Mouse (Mus musculus) embryo, embryonic 11 days (tissue): ENCODE results near the gene Rec114.
A peak's percentile ranks its signal among the peaks of the same experiment; 100 is the strongest.

Experiments
- DNase-seq: peaks from one replicate; pipeline ENCODE4 v3.0.0-alpha.2; 2015

The Rec114 gene

GRCm38 (mm10) chr9:58659331-58659730, 84.4 kb downstream of the Rec114 start:
- DNase-seq, result no peak

GRCm38 (mm10) chr9:58658596-58659309, 85.0 kb downstream of the Rec114 start:
- DNase-seq, result no peak

GRCm38 (mm10) chr9:58657735-58658512, 85.8 kb downstream of the Rec114 start:
- no peak for DNase-seq

- DNase-seq, result no peak
These were observed 86.9 kb downstream of the Rec114 start for GRCm38 (mm10) chr9:58656824-58657223.

DNA sequence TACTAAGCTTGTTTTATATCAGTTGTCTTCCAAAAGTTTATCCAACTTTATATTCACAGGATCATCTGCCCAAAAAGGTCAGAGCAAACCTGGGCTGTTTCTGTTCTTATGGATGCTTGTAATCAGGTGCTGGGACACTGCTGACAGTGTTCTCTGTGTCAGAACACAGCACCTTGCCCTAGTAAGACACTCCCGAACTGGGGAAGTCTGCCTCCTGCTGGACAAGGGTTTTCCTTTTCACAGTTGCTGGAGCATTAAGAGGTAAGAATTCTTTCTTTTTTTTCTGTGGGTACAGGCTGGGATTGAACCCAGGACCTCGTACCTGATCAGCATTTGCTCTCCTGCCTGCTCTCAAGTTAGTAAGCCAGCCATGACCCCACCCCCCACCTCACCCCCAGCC, 87.4 kb downstream of the Rec114 start:
- DNase-seq, result peak; percentile 35

DNA sequence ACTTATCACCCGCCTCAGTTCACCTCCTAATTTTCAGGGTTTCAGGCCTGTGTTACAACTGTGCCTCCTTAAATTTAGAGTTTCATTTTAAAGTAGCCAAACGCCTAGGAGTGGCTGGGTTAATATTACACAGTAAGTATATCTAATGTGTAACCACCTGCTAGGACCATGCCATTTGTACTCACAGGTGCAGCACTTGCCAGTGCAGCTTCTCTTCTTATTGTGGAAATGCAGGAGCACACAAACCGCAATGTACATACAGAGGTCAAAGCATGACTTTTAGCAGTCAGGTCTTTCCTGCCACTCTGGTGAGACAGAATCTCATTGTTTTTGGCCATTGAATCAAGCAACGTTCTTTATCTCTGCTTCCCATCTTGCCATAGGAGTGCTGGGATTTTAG, 89.3 kb downstream of the Rec114 start:
- no peak for DNase-seq

GRCm38 (mm10) chr9:58651993-58652392, 91.8 kb downstream of the Rec114 start:
- DNase-seq, result peak; percentile 78

DNA sequence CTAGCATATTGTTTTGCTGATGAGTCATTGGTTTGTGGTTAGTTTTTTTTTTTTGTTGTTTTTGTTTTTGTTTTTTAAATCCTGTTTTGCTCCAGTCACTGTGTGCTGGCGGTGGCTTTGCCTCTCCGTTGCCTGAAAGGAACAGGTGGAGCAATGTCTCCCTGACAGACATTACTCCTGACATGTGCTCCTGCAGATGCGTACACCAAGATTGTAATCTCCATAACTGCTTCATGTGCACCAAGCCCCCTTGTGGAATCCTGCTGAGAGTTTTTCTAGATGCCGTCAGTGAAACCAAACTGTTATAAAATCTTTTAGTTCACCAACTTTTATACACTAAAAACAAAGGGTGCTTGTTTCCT, 94.5 kb downstream of the Rec114 start:
- no peak for DNase-seq

DNA sequence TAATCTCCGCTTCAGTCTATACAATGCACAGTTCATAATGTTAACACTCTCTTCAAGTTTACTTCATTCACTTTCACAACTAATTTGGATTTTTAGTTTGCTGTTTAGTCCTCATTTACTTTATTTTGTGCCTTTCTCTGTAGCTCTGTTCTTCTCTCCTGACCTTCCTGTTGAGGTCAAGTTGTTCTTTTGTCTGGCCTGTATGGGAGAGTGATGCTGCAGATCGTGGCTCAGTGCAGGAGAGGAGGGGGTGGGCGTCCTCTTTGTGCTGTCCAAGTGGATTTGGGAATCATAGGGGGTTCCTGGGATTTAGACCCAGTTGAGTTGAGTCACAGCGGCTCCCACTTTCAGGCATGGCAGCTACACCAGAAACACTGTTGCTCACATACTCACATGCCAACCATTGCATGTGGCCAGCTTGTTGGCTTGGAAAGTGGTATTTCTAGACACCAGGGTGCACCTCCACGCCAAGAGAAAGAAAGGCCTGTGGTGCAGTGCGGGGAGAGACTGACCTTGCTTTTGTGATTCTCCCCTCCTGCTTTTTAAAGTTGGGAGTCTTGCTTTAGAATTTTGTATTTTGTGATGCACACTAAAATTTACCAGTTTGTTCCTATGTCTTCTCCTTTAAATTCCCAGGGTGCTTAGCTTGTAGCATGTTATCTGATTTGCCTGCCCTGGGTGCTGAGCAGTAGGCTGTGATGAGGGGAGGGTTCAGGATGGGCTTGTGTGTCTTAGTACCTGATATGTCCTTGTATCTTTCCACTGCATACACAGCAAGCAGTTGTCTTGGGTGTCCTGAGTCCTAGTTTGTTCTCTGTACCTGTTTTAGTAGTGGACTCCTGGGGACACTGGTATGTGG, 95.1 kb downstream of the Rec114 start:
- no peak for DNase-seq

DNA sequence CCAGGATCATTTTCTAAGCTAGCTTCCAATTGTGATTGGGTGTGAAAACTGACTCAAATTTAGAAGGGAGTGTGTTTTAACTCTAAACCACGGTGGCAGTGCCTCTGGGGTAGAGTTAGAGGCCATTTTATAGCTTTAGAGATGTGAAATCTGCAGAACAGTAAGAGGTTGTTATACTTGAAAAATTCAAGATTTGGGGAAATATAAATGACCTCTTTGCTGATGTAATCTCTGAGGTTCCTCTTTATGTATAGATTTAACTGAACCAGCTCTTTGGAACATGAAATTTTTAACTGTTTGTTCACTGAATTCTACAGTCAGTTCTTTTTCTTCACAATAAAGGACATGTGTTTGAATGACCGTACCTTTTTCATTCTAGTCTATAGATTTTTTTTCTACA, 113.3 kb downstream of the Rec114 start:
- DNase-seq, result no peak

DNA sequence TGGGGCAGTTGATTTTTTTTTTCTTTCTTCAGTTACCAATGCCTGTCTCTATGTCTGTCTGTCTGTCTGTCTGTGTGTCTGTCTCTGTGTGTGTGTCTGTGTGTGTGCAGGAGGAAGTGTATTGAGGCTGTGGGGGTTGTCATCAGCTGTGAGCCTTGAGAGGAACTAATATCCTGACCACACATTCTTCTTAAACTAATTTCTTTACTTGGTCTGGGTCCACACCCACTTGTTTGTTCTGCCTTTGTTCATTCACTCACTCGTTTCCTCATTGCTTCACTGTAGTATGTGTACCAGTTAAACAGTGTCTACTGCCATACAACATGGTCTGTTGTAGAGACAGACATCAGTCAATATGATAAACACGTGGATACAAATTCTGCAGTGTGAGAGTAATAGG, 116.6 kb downstream of the Rec114 start:
- no peak for DNase-seq

GRCm38 (mm10) chr9:58623009-58623408, 120.8 kb downstream of the Rec114 start:
- no peak for DNase-seq

GRCm38 (mm10) chr9:58615064-58615938, 128.5 kb downstream of the Rec114 start:
- no peak for DNase-seq

DNA sequence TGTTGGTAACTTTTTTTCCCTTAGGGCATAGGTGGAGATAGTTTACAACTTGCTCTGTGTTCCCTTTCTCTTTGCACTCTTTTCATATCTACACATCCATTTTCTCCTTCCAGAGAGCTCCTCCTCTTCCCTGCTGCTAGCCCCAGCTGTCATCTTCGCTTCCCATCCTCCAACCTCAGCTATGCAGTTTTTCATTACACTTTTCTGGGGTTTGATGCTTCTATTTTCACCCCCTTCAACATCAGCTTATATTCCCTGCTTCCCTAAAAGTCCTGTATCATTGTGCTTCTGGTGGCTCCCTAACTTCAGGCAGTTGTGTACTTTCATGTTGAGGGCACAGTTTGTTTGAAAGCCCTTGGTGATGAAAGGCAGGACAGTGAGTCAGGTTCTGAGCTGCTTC, 130.0 kb downstream of the Rec114 start:
- DNase-seq, result no peak
